Mouse (Mus musculus): ENCODE results near the gene Ccdc182.

The Ccdc182 gene

GRCm38 (mm10) chr11:88328813-88329595 lies 35.1 kb downstream of the Ccdc182 start:
- DNase-seq (ENCODE audit: low read depth): no peak

GRCm38 (mm10) chr11:88330799-88331198 lies 36.9 kb downstream of the Ccdc182 start:
- DNase-seq (ENCODE audit: low read depth): no peak

- DNase-seq (ENCODE audit: low read depth): no peak
These were observed 37.9 kb downstream of the Ccdc182 start for GRCm38 (mm10) chr11:88331722-88332121.

GRCm38 (mm10) chr11:88332309-88332934 lies 38.6 kb downstream of the Ccdc182 start:
- no peak for DNase-seq (ENCODE audit: low read depth)

GRCm38 (mm10) chr11:88334893-88335292 lies 41.0 kb downstream of the Ccdc182 start:
- DNase-seq (ENCODE audit: low read depth): no peak

- DNase-seq (ENCODE audit: low read depth): no peak
These were observed 44.1 kb downstream of the Ccdc182 start for GRCm38 (mm10) chr11:88337926-88338325.

Measured in c-Kit-positive CD71-negative TER-119-negative erythroid progenitor cells, embryonic 14.5 days (primary cell).